Mouse (Mus musculus): ENCODE data around the gene Nktr. TPM values are rescaled to one million over a fixed set of nuclear protein-coding genes. Genes with fewer than 3 reads are reported as not detected.

Gene Nktr
- polyA plus RNA-seq, 1 experiment = 20.7 TPM

GRCm38 (mm10) chr9:121802747-121803146 is 83.8 kb downstream of the Nktr start:
- no peak overlapping the region for H3K4me3 ChIP-seq (ENCODE audit: insufficient read depth, low read depth, low read length)
- no peak overlapping the region for H3K27ac ChIP-seq (replicated peaks; ENCODE audit: low read depth, low read length)
- H3K4me1 ChIP-seq (ENCODE audit: control insufficient read depth, insufficient read depth, insufficient read length, low read length) = peaks cover 4% of the 10 kb centered on the region; the same call in 1 of the 2 replicates

Other genes starting within 250 kb of the Nktr start
- not detected in 2 replicates for gene Cck, start 223.5 kb upstream of the Nktr start, polyA plus RNA-seq (2012; ENCODE audit: insufficient read depth, insufficient read length, missing spikeins)
- not detected in 2 replicates for gene Lyzl4, start 77.1 kb upstream of the Nktr start, polyA plus RNA-seq (2012; ENCODE audit: insufficient read depth, insufficient read length, missing spikeins)
- gene Vipr1, start 76.5 kb upstream of the Nktr start, polyA plus RNA-seq (2012; ENCODE audit: insufficient read depth, insufficient read length, missing spikeins) = not detected in 2 replicates
- 2.1 and 2.8 TPM in 2 replicates for gene Sec22c, start 13.7 kb upstream of the Nktr start, polyA plus RNA-seq (2012; ENCODE audit: insufficient read depth, insufficient read length, missing spikeins)
- gene Ss18l2, start 8.8 kb upstream of the Nktr start, polyA plus RNA-seq (2012; ENCODE audit: insufficient read depth, insufficient read length, missing spikeins) = 149 and 182 TPM in 2 replicates
- 8.7 and 10.4 TPM in 2 replicates for gene Zfp651, start 40.2 kb downstream of the Nktr start, polyA plus RNA-seq (2012; ENCODE audit: insufficient read depth, insufficient read length, missing spikeins)
- 1.4 and 2.2 TPM in 2 replicates for gene Klhl40, start 58.4 kb downstream of the Nktr start, polyA plus RNA-seq (2012; ENCODE audit: insufficient read depth, insufficient read length, missing spikeins)
- 1.7 and 2.4 TPM in 2 replicates for gene Hhatl, start 73.3 kb downstream of the Nktr start, polyA plus RNA-seq (2012; ENCODE audit: insufficient read depth, insufficient read length, missing spikeins)
- gene Ccdc13, start 120.3 kb downstream of the Nktr start, polyA plus RNA-seq (2012; ENCODE audit: insufficient read depth, insufficient read length, missing spikeins) = not detected in 2 replicates
- 439 and 453 TPM in 2 replicates for gene Higd1a, start 139.2 kb downstream of the Nktr start, polyA plus RNA-seq (2012; ENCODE audit: insufficient read depth, insufficient read length, missing spikeins)
- gene Ackr2, start 179.2 kb downstream of the Nktr start, polyA plus RNA-seq (2012; ENCODE audit: insufficient read depth, insufficient read length, missing spikeins) = 1.5 TPM in 1 of 2 replicates, not detected in the other
- not detected in 2 replicates for gene Cyp8b1, start 197.1 kb downstream of the Nktr start, polyA plus RNA-seq (2012; ENCODE audit: insufficient read depth, insufficient read length, missing spikeins)
- gene Fam198a, start 231.8 kb downstream of the Nktr start, polyA plus RNA-seq (2012; ENCODE audit: insufficient read depth, insufficient read length, missing spikeins) = 0.28 TPM in 1 of 2 replicates, not detected in the other